Mouse (Mus musculus) embryo, embryonic 10.5 days (tissue): ENCODE results near the gene Mark1.
A peak's percentile ranks its signal among the peaks of the same experiment; 100 is the strongest.

ENCODE experiments used
- DNase-seq: peaks from one replicate; pipeline ENCODE4 v3.0.0-alpha.2; 2015; ENCODE audit warnings: low spot score

Mark1 gene

DNA sequence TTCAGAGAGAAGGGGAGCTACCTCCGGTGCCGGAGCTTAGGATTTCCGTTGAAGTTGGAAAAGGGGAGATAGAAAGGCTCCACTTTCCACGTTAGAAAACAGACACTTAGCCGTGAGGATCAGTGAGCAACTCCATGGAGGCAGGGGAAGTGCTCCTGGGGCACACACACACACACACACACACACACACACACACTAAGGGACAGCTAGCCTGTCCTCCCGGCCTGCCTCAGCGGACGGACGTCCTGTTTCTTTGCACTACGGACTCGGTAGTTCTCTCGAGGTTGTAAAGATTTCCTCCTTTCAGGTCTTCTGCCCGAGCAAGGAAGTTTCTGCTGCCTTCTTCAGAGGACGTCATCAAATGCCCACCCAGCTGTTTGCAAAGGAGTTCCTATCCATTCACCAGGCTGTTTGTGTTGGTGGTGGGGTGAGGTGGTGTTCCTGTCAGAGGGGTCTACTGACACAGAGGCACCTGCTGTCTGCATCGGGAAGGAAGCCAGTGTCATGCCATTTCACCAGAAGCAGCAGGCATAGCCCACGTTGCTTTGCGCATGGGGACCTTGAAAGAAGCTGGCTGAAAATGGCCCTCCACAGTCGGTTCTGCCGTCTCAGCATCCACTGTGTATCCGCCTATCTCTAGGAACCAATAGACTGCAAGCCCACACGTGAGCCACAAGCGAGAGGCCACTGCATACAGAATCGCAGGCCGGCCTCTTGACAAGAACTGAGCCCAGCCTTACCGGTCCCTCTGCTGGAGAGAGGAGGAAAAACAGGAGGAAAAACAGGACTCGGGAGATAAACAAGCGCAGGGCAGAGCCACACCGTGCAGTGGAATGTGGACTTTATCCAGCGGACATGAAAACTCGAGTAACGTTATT is 147.4 kb downstream of the Mark1 start:
- peak; percentile 92 for DNase-seq

- DNase-seq: no peak
Measured at GRCm38 (mm10) chr1:184851166-184851565, 148.2 kb downstream of the Mark1 start.

DNA sequence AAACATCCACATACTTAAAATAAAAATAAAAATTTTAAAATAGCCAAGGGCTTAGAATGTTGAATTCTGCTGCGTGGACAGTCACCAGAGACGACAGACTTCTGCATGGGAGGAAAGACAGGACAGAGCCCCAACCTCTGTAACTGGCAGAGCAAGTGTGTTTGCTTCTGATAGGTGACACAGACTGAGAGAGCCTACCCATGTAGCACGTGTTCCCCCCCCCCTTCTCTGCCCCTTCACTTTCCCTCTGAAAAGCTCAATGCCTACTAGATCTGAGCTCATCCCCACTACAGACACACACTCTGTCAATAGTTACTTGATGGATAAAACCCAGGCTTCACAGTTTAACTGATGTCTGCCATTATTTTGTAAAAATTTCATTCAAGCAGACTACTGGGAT is 152.4 kb downstream of the Mark1 start:
- no peak for DNase-seq
